Mouse (Mus musculus) left cerebral cortex, postnatal 10 days (tissue): ENCODE data around the gene Phldb2. TPM values are rescaled to one million over a fixed set of nuclear protein-coding genes. Genes with fewer than 3 reads are reported as not detected.

Source experiments
- DNase-seq, 2 experiments: peaks; one replicate each; pipeline ENCODE4 v3.0.0; 2021 to 2022; ENCODE audit warnings: low spot score in 2 of 2, mixed read lengths in 1 of 2; ENCODE audit errors: extremely low spot score in 1 of 2
- intact Hi-C: fragments of 180-260 bp; cut with DNase I; formaldehyde crosslinking; loops from one replicate; pipeline ENCODE4 v1.15.1; 2025
- total RNA-seq, 2 experiments: library from RNA; stranded (reverse); gene quantifications; 2 replicates each; pipeline ENCODE4 v1.2.3; 2021

Gene Phldb2
- total RNA-seq, 2 experiments from 2014 or later = 6.6 to 9.9 TPM

DNA sequence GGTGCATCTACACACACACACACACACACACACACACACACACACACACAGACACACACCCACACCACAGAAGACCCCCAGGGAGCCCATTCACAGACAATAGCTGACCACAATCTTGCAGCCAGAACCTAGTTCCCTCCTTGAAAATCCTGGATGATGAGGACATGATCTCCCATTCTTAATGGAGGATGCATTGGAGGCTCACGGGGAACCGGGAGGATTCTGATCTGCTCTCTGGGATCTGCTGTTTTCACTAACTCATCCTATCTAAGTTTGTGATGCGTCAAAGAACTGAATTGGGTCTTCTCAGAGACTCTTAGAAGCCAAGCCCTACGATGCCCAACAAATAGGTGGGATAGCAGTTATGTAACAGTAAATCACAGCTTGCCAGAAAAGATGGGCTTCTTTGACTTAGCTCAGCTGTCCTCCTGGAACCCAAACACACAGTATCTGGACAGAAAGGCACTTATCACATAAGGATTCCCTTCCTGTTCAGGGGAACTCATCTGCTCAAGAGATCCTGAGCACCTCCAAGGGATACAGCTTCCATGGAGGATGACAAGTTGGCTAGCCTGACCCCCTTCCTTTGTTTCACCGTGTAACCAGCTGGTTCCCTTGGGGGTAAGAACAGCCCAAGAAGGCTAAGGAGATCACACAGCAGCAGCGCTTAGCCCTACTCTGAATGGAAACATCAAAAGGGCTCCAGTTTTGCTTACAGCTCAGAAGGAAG, 230.1 kb downstream of the Phldb2 start:
- intact Hi-C loops = loop anchor here (10.0 kb wide), 1 partner anchor 541 kb away; no protein-coding TSS in a partner anchor
- no peak for DNase-seq

GRCm38 (mm10) chr16:45722460-45722951, 230.9 kb downstream of the Phldb2 start:
- intact Hi-C loops = loop anchor here (10.0 kb wide), 1 partner anchor 542 kb away; no protein-coding TSS in a partner anchor
- no peak for DNase-seq

- no peak for DNase-seq
- intact Hi-C loops = loop anchor here (10.0 kb wide), 1 partner anchor 545 kb away; no protein-coding TSS in a partner anchor
Measured at GRCm38 (mm10) chr16:45720022-45720630, 233.3 kb downstream of the Phldb2 start.

DNA sequence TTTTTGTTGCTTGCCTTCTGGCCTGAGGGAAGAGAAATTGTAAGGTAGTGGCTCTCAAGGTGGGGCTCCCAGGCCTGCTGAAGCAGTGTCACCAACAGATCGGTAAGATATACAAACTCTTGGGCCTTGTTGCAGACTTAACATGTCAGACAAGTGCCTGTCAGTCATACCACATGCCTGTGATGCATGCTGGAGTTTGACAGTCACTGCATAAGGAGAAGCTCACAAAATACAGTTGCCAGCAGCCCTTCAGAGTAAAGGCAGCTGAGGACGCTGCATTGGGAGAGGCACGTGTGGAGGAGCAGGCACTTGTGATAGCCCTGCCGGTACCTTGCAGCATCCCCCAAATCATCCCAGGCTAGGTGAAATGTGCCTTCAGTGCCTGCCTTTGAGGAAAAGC, 235.1 kb downstream of the Phldb2 start:
- no peak for DNase-seq
- intact Hi-C loops = no loop called here

DNA sequence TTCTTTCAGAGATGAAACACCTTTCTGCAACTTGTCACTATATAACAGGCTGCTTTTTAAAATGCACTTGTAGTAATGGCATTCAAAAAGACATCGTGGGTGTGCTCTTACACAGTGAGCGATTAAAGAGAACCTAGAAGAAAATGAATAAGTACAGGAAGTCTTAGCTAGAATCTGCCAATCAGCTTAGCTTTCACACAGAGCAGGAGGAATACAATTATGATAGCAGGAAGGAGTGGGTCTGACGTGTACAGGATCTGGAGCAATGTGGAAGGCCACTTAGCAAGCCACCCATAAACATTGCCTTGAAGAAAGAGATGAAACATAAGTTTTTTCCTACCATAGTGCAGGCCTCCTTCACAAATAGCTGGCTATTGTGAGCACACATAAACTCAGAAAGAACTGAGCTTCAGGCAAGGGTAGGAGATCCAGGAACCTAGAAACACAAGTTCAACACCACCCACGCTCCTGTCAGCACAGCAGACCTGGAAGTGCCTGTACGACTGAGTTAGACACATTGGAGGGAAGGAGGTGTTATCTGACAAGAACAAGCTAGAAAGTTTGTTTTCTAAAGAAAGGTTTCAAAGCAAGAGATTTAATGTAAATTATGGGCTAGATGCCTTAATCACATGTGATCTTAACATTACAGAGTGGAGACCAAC, 238.8 kb downstream of the Phldb2 start:
- no peak for DNase-seq
- intact Hi-C loops = no loop called here

DNA sequence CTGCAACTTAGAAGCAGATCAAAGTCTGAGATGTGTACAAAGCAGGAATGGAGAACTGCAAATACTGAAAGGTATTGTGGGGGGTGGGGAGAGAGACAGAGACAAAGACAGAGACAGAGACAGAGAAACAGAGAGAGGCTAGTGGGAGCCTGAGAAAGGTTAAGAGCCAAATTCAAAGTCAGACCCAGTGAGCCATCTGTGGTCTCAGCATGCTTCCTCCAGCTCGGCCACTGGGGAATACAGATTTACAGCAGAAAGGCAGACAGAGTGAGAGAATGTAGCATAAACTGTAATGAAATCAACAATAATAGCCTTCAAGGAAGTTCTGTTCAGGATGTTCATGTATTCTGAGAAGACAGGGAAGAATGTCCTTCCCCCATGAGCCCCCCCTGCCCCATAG, 239.5 kb downstream of the Phldb2 start:
- intact Hi-C loops = no loop called here
- DNase-seq = no peak

GRCm38 (mm10) chr16:45713261-45713660, 240.1 kb downstream of the Phldb2 start:
- intact Hi-C loops = no loop called here

GRCm38 (mm10) chr16:45711263-45711662, 242.1 kb downstream of the Phldb2 start:
- DNase-seq = no peak
- intact Hi-C loops = no loop called here

More at GRCm38 (mm10) chr16:45713261-45713660, 240.1 kb downstream of the Phldb2 start:
- DNase-seq = no peak

DNA sequence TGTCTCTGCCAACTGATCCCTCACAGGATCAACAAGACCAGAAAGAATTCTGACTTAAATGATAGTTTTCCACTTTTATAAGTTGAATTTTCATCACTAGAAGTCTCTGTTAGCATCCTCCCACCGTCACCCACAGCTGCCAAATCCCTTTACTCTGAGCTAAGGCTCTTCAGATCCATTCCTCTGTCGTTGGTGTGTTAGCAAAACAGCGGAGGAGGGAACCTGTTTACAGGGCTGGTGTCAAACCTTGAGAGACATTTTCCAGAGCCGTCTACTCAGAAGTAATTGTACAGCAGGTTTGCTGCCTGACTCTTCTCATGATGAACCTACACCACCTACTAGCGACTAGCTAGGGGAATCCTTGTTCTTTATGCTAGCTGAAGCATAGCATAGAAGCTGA, 254.1 kb downstream of the Phldb2 start:
- no peak for DNase-seq
- intact Hi-C loops = no loop called here

DNA sequence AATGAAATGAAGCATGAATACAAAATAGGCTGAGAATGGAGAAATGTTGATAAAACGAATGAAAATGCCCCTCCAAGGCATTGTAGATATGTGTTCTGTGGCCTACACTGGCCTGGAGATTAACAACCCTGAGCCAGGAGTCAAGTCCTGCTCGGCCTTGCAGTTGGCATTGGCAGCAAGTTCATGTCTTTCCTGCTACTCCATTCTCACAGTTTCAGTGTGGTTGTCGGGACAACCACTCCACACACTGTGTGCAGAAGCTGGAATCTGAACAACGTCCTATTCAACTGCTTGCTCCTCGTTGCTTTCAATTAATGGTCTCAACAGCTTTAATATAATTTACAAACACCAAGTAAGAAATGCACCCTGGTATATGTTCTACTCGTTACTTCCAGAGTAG, 255.4 kb downstream of the Phldb2 start:
- DNase-seq = no peak
- intact Hi-C loops = no loop called here

Other genes with a start within 250 kb of the Phldb2 start
- gene Tagln3, start 229.0 kb downstream of the Phldb2 start, total RNA-seq = 100 to 1,000 TPM; 224 to 244 TPM
- gene Abhd10, start 210.6 kb downstream of the Phldb2 start, total RNA-seq = 10 to 100 TPM; 21.1 to 22.1 TPM
- gene Plcxd2, start 56.6 kb upstream of the Phldb2 start, total RNA-seq = 100 to 1,000 TPM; 105 to 117 TPM
- gene Cd96, start 166.7 kb upstream of the Phldb2 start, total RNA-seq = not detected
- gene Gm4737, start 201.5 kb upstream of the Phldb2 start, total RNA-seq = 10 to 100 TPM; 11.0 to 13.2 TPM